Mouse (Mus musculus) heart, embryonic 12.5 days (tissue): ENCODE measurements at regions not wholly inside any gene's neighbourhood (a gene's known extent, or its start where the extent isn't known, plus 50 kb on each side); places are given as distances from the start of the nearest gene placed in this dataset.

Experiments
- ATAC-seq: fragments of 200-750 bp; cut with Nextera tagmentation; 2 replicates; pipeline ENCODE4 v1.8.0; 2017; ENCODE audit warnings: moderate TSS enrichment, moderate library complexity; ENCODE audit not compliant: insufficient number of reproducible peaks, low FRiP score
- H3K27ac ChIP-seq: fragments of 300-500 bp; sonication (generic); 2 replicates; pipeline ENCODE4 v1.5.1; 2016; ENCODE audit warnings: mild to moderate bottlenecking, moderate library complexity; ENCODE audit not compliant: poor library complexity, severe bottlenecking
- H3K27me3 ChIP-seq: fragments of 300-500 bp; sonication (generic); replicated peaks from 2 replicates; pipeline ENCODE4 v1.6.1; 2016; ENCODE audit warnings: mild to moderate bottlenecking, moderate library complexity
- H3K36me3 ChIP-seq: fragments of 300-500 bp; sonication (generic); 2 replicates; pipeline ENCODE4 v1.6.1; 2016; ENCODE audit warnings: mild to moderate bottlenecking, moderate library complexity
- H3K4me1 ChIP-seq: fragments of 300-500 bp; sonication (generic); replicated peaks from 2 replicates; pipeline ENCODE4 v1.6.1; 2016; ENCODE audit warnings: mild to moderate bottlenecking
- H3K4me2 ChIP-seq: fragments of 300-500 bp; sonication (generic); 2 replicates; pipeline ENCODE4 v1.6.1; 2016; ENCODE audit warnings: mild to moderate bottlenecking, moderate library complexity
- H3K4me3 ChIP-seq: fragments of 300-500 bp; sonication (generic); 2 replicates; pipeline ENCODE4 v1.5.1; 2016; ENCODE audit warnings: mild to moderate bottlenecking
- H3K9ac ChIP-seq: fragments of 300-500 bp; sonication (generic); 2 replicates; pipeline ENCODE4 v1.6.1; 2016; ENCODE audit warnings: mild to moderate bottlenecking, moderate library complexity
- H3K9me3 ChIP-seq: fragments of 300-500 bp; sonication (generic); replicated peaks from 2 replicates; pipeline ENCODE4 v1.6.1; 2016; ENCODE audit warnings: mild to moderate bottlenecking, moderate library complexity
- WGBS: fragments of 180-500 bp; shearing (Covaris S2); methylation state at CpG from one replicate; pipeline ENCODE4 v1.1.7; 2016; 5-methylcytosine and 5-hydroxymethylcytosine counted together

- Histone ChIP-seq H3K27ac (no peak overlapping the region), H3K27me3 (no peaks in the 10 kb centered on the region), H3K4me2 (no peak overlapping the region), H3K36me3 (no peaks in the 10 kb centered on the region), H3K9me3 (no peaks in the 10 kb centered on the region), H3K9ac (no peak overlapping the region), H3K4me1 (no peaks in the 10 kb centered on the region), H3K4me3 (no peak overlapping the region)
- WGBS, result 73% methylated on average over 5 of the region's 5 CpGs
- ATAC-seq, result no peak
Observed at GRCm38 (mm10) chr1:163650577-163651180, 74.4 kb downstream of the Mettl11b start.

- H3K4me3 ChIP-seq, result no peak overlapping the region
- no peaks in the 10 kb centered on the region for H3K27me3 ChIP-seq
- H3K9ac ChIP-seq, result no peak overlapping the region
- H3K9me3 ChIP-seq, result no peaks in the 10 kb centered on the region
- H3K27ac ChIP-seq, result no peak overlapping the region
- ATAC-seq, result no peak
- H3K36me3 ChIP-seq, result no peaks in the 10 kb centered on the region
- WGBS, result 85% methylated on average over 1 of the region's 1 CpGs
- H3K4me1 ChIP-seq, result no peaks in the 10 kb centered on the region
- H3K4me2 ChIP-seq, result no peak overlapping the region
Observed at GRCm38 (mm10) chr1:163642091-163642490, 82.9 kb downstream of the Mettl11b start.

- Histone ChIP-seq H3K9ac (no peak overlapping the region), H3K27me3 (no peaks in the 10 kb centered on the region), H3K9me3 (no peaks in the 10 kb centered on the region), H3K4me3 (no peak overlapping the region), H3K27ac (no peak overlapping the region), H3K4me1 (no peaks in the 10 kb centered on the region), H3K36me3 (no peaks in the 10 kb centered on the region), H3K4me2 (no peak overlapping the region)
- WGBS, result 77% methylated on average over 9 of the region's 9 CpGs
- ATAC-seq, result no peak
Observed at GRCm38 (mm10) chr1:163640527-163641228, 84.4 kb downstream of the Mettl11b start.

GRCm38 (mm10) chr1:163630291-163630812 is 94.7 kb downstream of the Mettl11b start:
- Histone ChIP-seq H3K9me3 (no peaks in the 10 kb centered on the region), H3K27ac (no peak overlapping the region), H3K4me3 (no peak overlapping the region), H3K9ac (no peak overlapping the region), H3K27me3 (no peaks in the 10 kb centered on the region), H3K36me3 (no peaks in the 10 kb centered on the region), H3K4me1 (no peaks in the 10 kb centered on the region), H3K4me2 (no peak overlapping the region)
- ATAC-seq, result no peak
- WGBS, result 76% methylated on average over 5 of the region's 5 CpGs

GRCm38 (mm10) chr1:163624887-163625286 is 100.1 kb downstream of the Mettl11b start:
- Histone ChIP-seq H3K36me3 (no peaks in the 10 kb centered on the region), H3K4me2 (no peak overlapping the region), H3K27ac (no peak overlapping the region), H3K9ac (no peak overlapping the region), H3K27me3 (no peaks in the 10 kb centered on the region), H3K4me3 (no peak overlapping the region), H3K4me1 (no peaks in the 10 kb centered on the region), H3K9me3 (no peaks in the 10 kb centered on the region)
- no peak for ATAC-seq
- WGBS, result 71% methylated on average over 4 of the region's 4 CpGs

- Histone ChIP-seq H3K9ac (no peak overlapping the region), H3K4me2 (no peak overlapping the region), H3K27ac (no peak overlapping the region), H3K27me3 (no peaks in the 10 kb centered on the region), H3K36me3 (no peaks in the 10 kb centered on the region), H3K4me1 (no peaks in the 10 kb centered on the region), H3K9me3 (no peaks in the 10 kb centered on the region), H3K4me3 (no peak overlapping the region)
- ATAC-seq, result no peak
- WGBS, result 79% methylated on average over 3 of the region's 3 CpGs
Observed at GRCm38 (mm10) chr1:163621293-163621692, 103.7 kb downstream of the Mettl11b start.

- H3K27ac ChIP-seq, result no peak overlapping the region
- no peak overlapping the region for H3K4me2 ChIP-seq
- no peak overlapping the region for H3K4me3 ChIP-seq
- H3K9ac ChIP-seq, result no peak overlapping the region
- no peaks in the 10 kb centered on the region for H3K27me3 ChIP-seq
- no peak for ATAC-seq
- no peaks in the 10 kb centered on the region for H3K36me3 ChIP-seq
- no peaks in the 10 kb centered on the region for H3K9me3 ChIP-seq
- no peaks in the 10 kb centered on the region for H3K4me1 ChIP-seq
- WGBS, result 69% methylated on average over 7 of the region's 7 CpGs
Observed at GRCm38 (mm10) chr1:163619831-163620230, 105.2 kb downstream of the Mettl11b start.

- no peak overlapping the region for H3K4me3 ChIP-seq
- WGBS, result 58% methylated on average over 3 of the region's 3 CpGs
- no peak for ATAC-seq
- no peak overlapping the region for H3K27ac ChIP-seq
- H3K27me3 ChIP-seq, result no peaks in the 10 kb centered on the region
- no peaks in the 10 kb centered on the region for H3K4me1 ChIP-seq
- no peak overlapping the region for H3K4me2 ChIP-seq
- H3K36me3 ChIP-seq, result no peaks in the 10 kb centered on the region
- no peaks in the 10 kb centered on the region for H3K9me3 ChIP-seq
- H3K9ac ChIP-seq, result no peak overlapping the region
Observed at GRCm38 (mm10) chr1:163618132-163618531, 106.9 kb downstream of the Mettl11b start.

- H3K36me3 ChIP-seq, result no peaks in the 10 kb centered on the region
- no peaks in the 10 kb centered on the region for H3K4me1 ChIP-seq
- H3K4me3 ChIP-seq, result no peak overlapping the region
- H3K9ac ChIP-seq, result no peak overlapping the region
- ATAC-seq, result no peak
- H3K9me3 ChIP-seq, result no peaks in the 10 kb centered on the region
- no peaks in the 10 kb centered on the region for H3K27me3 ChIP-seq
- 62% methylated on average over 3 of the region's 3 CpGs for WGBS
- H3K27ac ChIP-seq, result no peak overlapping the region
- H3K4me2 ChIP-seq, result no peak overlapping the region
Observed at GRCm38 (mm10) chr1:163616596-163616995, 108.4 kb downstream of the Mettl11b start.

GRCm38 (mm10) chr1:163608429-163608828 is 116.6 kb downstream of the Mettl11b start:
- H3K36me3 ChIP-seq, result no peaks in the 10 kb centered on the region

GRCm38 (mm10) chr1:163607701-163608100 is 117.3 kb downstream of the Mettl11b start:
- Histone ChIP-seq H3K9ac (no peak overlapping the region), H3K4me1 (no peaks in the 10 kb centered on the region), H3K27me3 (no peaks in the 10 kb centered on the region), H3K9me3 (no peaks in the 10 kb centered on the region), H3K27ac (no peak overlapping the region), H3K36me3 (no peaks in the 10 kb centered on the region), H3K4me3 (no peak overlapping the region), H3K4me2 (no peak overlapping the region)
- ATAC-seq, result no peak
- WGBS, result 73% methylated on average over 5 of the region's 5 CpGs

More at GRCm38 (mm10) chr1:163608429-163608828, 116.6 kb downstream of the Mettl11b start:
- Histone ChIP-seq H3K4me3 (no peak overlapping the region), H3K4me2 (no peak overlapping the region), H3K9me3 (no peaks in the 10 kb centered on the region), H3K4me1 (no peaks in the 10 kb centered on the region), H3K27ac (no peak overlapping the region), H3K9ac (no peak overlapping the region), H3K27me3 (no peaks in the 10 kb centered on the region)
- 94% methylated on average over 1 of the region's 1 CpGs for WGBS
- no peak for ATAC-seq
